ENCODE assay signal across 34 mouse cellular contexts in the genomic region with DNA sequence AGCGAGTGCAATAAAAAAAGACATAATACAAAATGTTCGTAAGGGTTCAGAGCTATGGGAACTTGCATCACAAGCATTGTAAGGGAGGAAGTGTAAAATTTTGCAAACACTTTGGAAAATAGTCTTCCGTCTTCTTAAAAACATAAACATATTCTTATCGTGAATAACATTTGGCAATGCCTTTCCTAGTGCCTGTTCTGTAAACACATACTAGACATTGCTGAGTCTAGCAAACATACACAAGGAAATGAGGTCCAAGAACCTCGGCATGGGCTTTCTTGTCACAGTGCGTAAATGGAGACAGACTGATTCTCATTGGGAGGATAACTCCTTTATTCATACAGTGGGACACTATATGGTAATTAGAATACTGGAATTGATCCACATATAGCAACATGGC. TPM values are rescaled to one million over a fixed set of nuclear protein-coding genes. Genes with fewer than 3 reads are reported as not detected.
"Had no signal": no experiment of that assay in that cellular context is flagged by ENCODE, and none has a peak within 500 bp of the region (broad histone marks: within the 10 kb centered on the region; RNA-seq: fewer than 3 reads in every experiment).

No protein-coding gene starts in this region.

- H3K4me3 ChIP-seq: gastrocnemius, adult 2 months; heart, adult 2 months; heart, embryonic 13.5 days; heart, embryonic 15.5 days; hindbrain, embryonic 13.5 days; hindbrain, embryonic 15.5 days; intestine, embryonic 15.5 days; layer of hippocampus, adult 2 months; left cerebral cortex, adult 2 months; limb, embryonic 13.5 days had no signal

- H3K27ac ChIP-seq: gastrocnemius, adult 2 months; heart, adult 2 months; heart, embryonic 13.5 days; heart, embryonic 15.5 days; hindbrain, embryonic 13.5 days; hindbrain, embryonic 15.5 days; hindbrain, postnatal 0 days; intestine, embryonic 15.5 days; layer of hippocampus, adult 2 months; left cerebral cortex, adult 2 months; limb, embryonic 13.5 days had no signal

- ATAC-seq: forebrain, embryonic 16.5 days; hindbrain, postnatal 0 days; intestine, embryonic 15.5 days; intestine, postnatal 0 days had no signal

- H3K9ac ChIP-seq: heart, embryonic 13.5 days; heart, embryonic 15.5 days; hindbrain, embryonic 13.5 days; hindbrain, embryonic 15.5 days; intestine, embryonic 15.5 days; limb, embryonic 13.5 days had no signal

- H3K4me1 ChIP-seq: heart, embryonic 13.5 days; heart, embryonic 15.5 days; hindbrain, embryonic 13.5 days; hindbrain, embryonic 15.5 days; intestine, embryonic 15.5 days; limb, embryonic 13.5 days had no signal

- DNase-seq: gastrocnemius, adult 2 months; gastrocnemius, postnatal 10 days; gastrocnemius, postnatal 25 days; heart, adult 2 months; heart, postnatal 14 days; heart, postnatal 36 days; kidney, adult 18-20 months; kidney, adult 8-10 months; kidney, postnatal 10 days; kidney, postnatal 25 days; kidney, postnatal 4 days; left cerebral cortex, postnatal 4 days had no signal

- H3K27me3 ChIP-seq: heart, embryonic 13.5 days; heart, embryonic 15.5 days; hindbrain, embryonic 13.5 days; hindbrain, embryonic 15.5 days; intestine, embryonic 15.5 days; limb, embryonic 13.5 days had no signal

- H3K9me3 ChIP-seq: heart, embryonic 13.5 days; heart, embryonic 15.5 days; hindbrain, embryonic 13.5 days; hindbrain, embryonic 15.5 days; intestine, embryonic 15.5 days; limb, embryonic 13.5 days had no signal

- H3K36me3 ChIP-seq: heart, embryonic 13.5 days; heart, embryonic 15.5 days; hindbrain, embryonic 13.5 days; hindbrain, embryonic 15.5 days; intestine, embryonic 15.5 days; limb, embryonic 13.5 days had no signal

- H3K4me2 ChIP-seq: heart, embryonic 11.5 days; heart, embryonic 13.5 days; heart, embryonic 15.5 days; hindbrain, embryonic 13.5 days; hindbrain, embryonic 15.5 days; intestine, embryonic 15.5 days; limb, embryonic 13.5 days had no signal

RNA-seq across cellular contexts. Expression of gene Gm4791, which starts 43.0 kb away (rescaled TPM):
- total RNA-seq: gastrocnemius, adult 2 months; gastrocnemius, postnatal 10 days; gastrocnemius, postnatal 25 days; gastrocnemius, postnatal 4 days; heart, adult 2 months; heart, postnatal 14 days; heart, postnatal 36 days; hematopoietic stem cell, adult 5-6 weeks; hindbrain, postnatal 0 days; layer of hippocampus, adult 2 months; layer of hippocampus, postnatal 10 days; layer of hippocampus, postnatal 25 days; left cerebral cortex, adult 2 months; left cerebral cortex, postnatal 25 days; left cerebral cortex, postnatal 4 days had no signal
- polyA plus RNA-seq: forebrain, embryonic 16.5 days; frontal cortex, adult 2 months; heart, adult 2 months; heart, embryonic 11.5 days; heart, embryonic 13.5 days; heart, embryonic 15.5 days; heart, postnatal 0 days; hindbrain, embryonic 13.5 days; hindbrain, embryonic 15.5 days; hindbrain, postnatal 0 days; intestine, embryonic 15.5 days; intestine, postnatal 0 days; kidney, embryonic 14.5 days; kidney, embryonic 16.5 days; limb, embryonic 11.5 days had no signal
